Mouse (Mus musculus): ENCODE measurements around the gene Spata18.

DNA sequence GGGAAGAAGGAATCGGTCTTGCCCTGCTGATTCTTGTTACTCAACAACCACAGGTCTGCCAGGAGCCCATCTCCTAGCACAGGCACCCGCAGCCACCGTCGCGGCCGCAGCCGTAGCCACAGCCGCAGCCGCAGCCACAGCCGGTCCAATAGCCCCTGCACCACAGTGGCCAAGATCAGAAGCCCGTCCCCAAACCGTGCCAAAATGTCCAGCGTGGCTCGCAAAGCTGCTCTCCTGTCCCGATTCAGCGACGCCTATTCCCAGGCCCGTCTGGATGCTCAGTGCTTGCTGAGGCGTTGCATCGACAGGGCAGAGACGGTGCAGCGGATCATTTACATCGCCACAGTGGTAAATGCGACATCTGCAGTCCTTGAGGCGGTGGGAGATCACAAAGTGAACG is 18.2 kb downstream of the Spata18 start:
- TF ChIP-seq CTCF (IDR thresholded peaks at IDR 0.05): no peak
- no peak for TF ChIP-seq EP300 (IDR thresholded peaks at IDR 0.05)
